Mouse (Mus musculus) spleen, postnatal 14 days (tissue): ENCODE measurements around the gene Lep.

ENCODE experiments used
- DNase-seq, 2 experiments: peaks; one replicate each; pipeline ENCODE4 v3.0.0; 2021 to 2022; ENCODE audit warnings: low spot score in 2 of 2

Lep gene

DNA sequence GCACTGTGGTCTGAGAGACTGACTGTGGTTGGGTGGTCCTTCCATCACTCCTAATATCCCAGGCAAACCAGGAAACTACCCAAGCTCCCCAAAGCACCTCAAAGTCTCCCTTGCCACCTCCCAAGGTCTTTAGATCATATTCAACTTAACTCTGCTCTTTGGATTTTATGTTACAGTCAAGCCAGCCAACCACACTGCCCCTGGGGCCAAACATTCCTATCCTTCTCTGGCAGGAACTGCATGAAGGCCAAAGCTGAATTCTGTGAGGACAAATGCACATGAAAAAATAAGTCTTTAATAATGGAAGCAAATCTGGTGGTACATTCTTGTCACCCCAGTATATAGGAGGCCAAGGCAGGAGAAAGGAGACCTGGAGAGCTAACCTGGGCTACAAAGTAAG, 16.0 kb upstream of the Lep start:
- no peak for DNase-seq

DNA sequence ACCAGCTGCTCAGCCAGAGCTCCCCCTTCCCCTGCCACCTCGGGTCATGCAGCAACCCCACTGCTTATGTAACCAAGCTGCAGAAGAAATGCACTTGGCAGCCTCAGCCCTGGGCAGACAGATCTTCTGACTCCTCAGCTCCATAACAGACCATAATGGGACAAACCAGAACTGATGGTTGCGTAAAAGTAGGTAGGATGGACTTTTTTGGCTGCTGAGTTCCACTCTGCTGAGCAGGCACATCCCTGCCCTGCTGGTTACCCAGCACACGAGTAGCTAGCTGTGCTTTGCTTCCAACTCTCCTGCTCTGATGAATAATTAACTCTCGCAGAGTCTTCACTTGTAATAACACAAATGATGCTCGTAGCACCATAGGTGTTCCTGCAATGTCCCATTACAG, 10.1 kb upstream of the Lep start:
- no peak for DNase-seq

DNA sequence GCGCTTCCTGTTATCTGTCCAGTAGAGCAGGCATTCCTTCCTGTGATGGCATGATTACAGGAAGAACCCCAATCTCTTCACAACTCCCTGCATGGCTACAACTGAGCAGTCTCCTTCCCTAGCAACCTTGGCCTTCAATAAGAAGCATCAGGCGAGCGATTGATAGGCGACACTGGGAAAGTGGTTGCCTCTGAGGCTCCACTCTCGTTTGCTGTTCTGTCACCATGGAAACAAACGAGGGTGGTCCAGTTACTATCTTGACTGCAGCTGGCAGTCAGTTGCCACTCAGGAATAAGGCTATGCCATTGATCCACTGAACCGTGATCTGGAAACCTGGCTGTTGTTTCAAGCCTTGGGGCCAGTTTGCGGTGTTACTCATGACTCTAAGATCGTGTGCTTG, 7.8 kb upstream of the Lep start:
- DNase-seq, result no peak

DNA sequence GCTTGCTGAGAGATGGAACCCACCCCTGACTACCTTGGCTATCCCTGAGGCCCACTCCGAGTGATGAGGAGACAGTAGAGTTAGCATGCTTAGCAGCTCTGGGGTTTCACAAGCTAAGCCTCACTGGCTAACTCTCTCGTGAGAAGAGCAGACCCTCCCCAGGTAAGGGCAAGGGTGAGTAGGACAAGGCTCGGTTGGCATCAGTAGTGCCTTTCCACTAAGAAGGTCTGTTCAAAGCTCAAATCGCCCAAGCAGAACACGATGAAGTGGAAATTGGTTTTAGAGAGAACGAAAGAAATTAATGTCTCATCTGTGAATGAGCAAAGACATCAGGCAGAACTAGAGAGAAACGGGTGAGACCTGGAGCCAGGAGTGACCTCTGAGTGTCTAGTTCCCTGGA, 6.8 kb upstream of the Lep start:
- DNase-seq, result no peak

DNA sequence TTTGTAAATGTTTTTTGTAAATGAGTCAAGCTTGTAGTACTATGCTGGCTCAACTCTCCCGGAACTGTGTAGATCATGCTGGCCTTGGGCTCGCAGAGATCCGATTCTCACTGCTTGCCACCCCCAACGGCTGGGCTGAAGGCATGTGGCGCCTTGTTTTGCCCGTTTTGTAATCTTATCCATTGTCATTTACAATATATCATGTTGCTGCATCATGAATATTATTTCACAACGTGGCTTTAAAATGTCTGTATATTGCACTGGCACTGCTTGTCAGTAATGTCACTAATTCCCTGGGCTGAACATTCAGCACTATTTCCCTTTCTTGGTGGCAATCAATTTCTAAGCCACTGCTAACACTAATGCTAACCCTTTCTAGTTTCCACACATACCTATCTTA, 3.6 kb upstream of the Lep start:
- no peak for DNase-seq

DNA sequence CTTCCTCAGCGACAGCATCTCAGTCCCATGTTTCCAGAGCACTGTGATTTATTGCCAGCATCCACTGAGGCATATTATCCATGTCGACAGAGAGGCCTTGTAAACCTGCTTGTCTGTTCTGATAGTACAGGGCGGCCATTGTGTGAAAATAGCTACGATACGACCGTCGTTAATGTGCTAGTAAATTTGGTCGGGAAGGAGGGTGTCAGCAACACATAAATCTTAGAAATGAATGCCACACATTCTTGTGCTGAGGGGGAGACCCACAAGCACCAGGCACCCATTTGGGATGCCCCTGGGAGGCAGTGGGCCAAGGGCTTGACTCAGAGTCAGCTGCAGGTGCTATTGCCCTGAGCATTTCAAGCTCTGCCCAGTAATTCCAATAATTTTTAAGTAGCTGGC, 6.4 kb downstream of the Lep start:
- no peak for DNase-seq

DNA sequence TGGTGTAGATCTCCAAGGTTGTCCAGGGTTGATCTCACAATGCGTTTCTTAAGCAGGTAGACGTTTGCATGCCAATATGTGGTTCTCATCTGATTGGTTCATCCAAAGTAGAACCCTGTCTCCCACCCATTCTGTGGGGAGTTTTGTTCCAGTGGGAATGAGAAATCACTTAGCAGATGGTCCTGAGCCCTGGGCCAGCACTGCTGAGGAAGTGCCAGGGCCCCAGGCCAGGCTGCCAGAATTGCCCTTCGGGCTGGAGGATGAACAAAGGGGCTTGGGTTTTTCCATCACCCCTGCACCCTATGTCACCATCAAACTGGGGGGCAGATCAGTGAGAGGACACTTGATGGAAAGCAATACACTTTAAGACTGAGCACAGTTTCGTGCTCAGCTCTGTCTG, 12.2 kb downstream of the Lep start:
- DNase-seq, result no peak

DNA sequence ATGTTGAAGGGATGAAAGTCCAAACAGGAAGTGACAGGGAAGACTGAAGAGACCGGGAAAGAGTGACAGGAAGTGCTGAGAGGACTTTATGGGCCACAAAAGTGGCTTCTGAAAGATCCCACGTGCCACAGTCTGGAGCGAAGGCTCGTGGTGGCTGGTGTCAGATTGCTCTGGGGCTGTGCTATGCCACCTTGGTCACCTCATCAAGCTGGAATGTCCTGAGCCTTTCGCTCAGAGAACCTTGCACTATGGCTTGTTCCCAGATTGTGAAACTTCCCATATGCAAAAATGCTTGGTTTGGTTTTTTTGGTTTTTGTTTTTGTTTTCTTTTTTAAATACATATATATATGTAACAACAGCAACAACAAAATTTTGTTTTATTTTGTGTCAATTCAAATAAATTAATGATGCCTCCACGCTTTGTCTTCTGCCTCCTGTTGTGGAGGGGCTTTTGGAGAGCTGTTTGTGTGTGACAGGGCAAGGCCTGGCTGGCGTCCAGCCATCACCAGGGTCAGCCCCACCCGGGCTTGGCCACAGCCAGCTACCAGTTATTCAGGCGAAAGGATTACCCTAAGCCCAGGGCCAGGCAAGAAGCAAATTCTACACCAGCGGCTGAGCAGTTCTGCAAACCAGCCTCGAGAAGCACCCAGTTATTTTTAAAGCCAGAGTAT, 13.6 kb downstream of the Lep start:
- no peak for DNase-seq

DNA sequence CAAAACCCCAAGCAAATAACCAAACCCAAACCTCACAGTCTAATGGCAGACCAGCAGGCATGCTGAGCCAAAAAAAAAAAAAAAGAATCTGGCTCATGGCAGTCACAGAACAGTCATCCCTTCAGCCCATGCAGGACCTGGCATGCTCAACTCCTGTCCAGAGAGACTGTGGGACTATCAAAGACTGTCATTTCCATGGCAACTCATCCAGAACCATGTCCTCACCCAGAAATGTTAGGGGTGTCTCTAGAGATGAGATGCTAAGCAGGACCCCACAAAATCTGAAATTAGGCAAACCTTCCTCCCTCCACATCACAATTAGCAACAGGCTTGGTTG, 14.1 kb downstream of the Lep start:
- DNase-seq, result no peak

DNA sequence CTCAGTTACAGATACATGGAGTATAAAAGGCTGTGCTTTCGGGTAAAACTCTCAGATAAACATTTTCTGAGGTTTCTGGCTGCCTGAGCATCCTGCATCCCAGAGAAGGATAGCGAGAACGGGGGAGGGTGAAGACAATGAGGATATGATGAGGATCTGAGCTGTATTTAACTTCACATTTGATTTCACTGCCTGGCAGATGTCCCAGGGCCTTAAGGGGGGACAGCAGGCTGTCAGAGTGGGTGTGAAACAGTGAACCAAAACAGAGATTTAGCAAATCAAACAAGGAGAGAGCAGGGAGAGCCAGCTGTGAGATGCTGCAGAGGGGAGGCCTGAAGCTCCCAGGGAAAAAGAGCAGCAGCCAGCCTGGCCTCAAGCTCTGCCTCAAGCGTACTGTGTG, 19.3 kb downstream of the Lep start:
- no peak for DNase-seq

DNA sequence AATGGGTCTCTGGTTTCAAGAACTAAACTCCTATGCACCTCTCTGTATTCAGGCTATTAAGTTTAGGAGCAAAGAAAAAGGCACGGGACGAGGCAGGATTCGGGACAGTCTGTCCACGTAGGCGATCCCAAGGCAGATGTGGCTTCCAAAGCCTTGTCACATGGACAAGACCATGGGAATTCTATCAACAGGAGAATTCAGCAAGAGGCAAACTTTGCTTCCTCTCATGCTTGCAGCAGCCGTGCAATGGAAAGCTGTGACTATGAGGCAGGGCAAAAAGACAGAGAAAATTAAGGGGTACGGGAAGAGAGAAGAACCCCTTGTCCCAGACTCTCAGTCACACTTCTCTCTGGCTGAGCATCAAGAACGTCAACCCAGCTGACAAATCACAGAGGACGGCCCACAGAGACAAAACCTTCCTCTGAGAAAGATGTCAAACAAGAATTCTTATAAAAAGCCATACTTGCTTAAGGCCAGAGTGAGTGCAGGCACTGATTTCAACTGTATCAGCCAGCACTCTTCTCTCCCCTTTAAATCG, 21.9 kb downstream of the Lep start:
- DNase-seq, result no peak

DNA sequence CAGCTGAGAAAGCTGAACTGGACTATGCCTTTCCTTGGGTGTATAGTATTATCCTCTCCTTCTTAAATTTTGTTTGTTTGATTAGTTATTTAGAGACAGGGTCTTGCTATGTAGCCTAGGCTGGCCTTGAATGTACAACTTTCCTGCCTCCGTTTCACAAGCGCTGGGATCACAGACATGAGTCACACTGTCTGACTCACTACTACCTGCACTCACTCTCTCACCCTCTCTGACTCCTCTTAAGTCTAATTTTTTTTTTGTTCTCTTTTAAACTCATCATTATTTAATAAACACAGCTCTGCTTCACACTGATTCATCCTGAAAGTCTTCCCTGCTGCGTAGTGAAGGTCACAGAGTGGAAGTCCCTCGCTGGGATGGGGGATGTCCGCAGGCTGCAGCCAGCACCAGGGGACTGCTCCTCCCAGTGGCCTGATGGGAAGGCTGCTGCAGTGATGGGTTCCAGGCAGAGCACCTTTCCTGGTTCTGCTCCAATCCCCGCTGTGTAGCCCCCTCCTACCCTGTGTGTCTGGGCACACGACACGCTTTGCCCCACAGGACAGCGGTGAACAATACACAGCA, 22.8 kb downstream of the Lep start:
- no peak for DNase-seq

DNA sequence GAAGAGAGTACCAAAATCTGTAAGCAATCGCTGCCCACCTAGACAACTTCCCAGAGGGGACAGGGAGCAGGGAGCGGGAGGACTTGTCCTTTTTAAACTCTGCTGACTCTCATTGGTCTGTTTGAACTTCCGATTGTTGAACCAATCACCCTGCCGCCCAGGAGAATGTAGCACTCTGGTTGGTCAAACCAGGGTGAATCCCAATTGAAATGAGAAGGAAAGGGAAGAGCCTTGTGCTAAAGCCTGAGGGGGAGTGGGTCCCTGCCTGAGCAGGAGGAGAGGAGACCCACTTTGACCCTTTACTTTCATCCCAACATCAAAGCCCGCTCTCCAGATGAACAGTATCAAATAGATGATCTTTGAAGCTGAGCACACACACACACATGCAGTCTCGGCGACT, 24.4 kb downstream of the Lep start:
- no peak for DNase-seq

DNA sequence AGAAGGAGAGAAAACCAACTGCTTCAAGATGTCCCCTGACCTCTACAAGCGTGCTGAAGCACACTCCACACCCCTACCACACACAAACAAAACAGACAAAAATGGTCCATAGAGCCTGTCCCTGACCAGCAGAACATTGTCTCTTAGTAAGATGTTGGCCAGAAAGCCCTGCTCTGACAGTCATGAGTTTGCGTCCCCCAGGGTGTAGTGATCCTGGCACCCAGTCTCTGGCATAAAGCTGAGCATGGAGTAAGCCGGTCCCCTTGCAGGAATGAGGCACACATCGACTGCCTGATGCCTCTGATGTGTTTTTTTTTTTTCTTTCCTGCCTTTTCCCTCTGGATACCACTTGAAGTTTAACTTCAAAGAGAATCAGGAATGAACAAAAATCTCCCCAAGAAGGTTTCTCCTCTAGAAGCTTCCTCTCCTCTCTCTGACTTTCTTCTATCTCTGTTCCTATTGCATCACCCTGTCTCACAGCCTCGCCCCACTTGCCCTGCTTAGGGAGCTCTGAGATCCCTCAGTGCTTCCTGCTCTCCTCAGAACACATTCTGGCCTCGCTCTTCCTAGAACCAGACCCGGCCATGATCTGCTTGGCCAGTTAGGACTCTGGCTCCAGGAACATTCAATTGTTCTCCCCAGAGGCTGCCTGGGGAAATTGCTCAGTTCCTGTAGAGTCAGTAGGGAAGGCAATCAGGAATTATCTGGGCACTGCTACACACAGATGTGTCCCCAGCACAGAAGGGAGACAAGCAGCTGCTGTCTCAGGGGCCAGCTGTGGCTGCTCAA, 28.1 kb downstream of the Lep start:
- no peak for DNase-seq

DNA sequence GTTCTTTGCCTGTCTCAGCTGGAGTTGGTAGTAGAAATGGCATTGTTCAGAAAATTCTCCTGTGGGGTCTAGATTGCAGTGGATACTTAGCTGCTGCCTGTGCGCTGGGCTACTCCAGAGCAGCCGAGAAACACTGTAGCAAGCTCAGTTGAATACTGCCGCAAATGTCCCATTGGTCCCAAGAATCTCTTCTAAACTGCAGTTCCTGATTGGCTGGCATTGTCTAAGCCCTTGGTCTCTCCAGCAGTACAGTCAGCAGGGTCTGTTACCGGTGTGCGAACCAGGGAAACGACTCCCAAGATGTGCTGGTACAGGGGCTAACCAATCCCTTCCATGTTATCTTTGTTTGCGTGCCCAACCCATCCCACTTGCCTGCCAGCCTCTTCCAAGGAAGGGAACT, 32.2 kb downstream of the Lep start:
- no peak for DNase-seq

DNA sequence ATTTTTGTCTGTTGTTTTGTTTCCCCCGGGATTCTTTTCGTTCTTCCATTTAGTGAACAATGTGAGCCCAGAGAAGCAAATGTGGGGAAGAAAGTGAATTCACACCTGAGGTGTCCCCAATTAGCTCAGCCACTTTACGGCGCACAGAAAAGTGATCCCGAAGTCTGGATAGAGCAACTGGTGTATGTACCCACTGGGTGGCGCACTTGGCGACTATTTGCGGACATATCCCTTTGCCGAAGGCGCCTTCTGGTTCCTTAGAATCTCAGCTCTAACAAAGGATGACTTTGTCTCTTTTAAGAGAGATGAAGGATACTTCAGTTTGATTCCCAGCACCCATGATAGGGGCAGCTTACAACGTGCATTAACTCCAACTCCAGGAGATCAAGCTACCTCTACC, 32.9 kb downstream of the Lep start:
- no peak for DNase-seq

DNA sequence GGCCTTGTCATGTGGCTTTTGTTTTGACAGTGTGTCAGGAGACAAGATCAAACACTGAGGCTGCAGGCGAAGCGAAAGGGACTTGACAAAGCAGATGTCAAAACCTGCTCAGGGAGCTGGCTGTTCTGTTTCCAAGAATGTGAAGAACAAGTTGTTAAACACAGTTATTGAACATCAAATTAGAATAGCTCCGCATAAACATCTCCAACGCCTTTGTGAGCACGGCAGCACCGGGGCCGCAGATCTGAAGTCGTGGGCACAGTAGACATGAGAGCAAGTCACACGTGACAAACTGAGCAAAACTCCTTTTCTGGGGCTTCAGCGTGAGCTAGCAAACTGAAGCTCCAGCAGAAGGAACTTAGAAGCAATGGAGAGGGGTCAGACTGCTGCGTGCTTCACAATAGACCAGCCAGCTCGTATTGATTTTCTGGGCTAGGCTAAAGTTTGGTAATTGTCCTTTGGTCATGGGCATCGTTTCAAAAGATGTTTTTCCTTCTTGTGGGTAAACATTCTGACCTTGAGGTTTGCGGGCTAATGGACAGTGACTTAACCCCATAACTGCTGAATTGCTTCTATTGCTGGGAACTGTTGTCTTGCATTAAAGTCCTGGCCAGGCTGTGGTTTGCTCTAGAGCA, 39.6 kb downstream of the Lep start:
- no peak for DNase-seq

DNA sequence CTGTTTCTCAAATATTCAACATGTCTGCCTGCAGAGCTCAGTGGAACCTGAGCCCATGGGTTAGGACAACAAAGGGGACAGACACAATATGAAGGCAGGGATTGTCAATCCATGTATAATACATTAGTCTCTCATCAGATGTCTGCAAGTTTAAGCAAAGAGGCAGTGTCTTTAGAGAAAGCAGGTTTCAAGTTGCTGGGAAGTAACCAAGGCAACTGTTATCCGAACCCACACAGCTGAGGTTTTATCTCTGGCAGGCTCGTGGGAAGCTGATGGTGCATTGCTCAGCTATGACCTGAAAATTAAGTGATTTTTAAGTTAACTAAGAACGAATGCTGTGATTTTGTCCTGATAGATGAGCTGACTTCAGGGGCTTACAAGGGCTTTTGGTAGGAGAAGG, 40.4 kb downstream of the Lep start:
- no peak for DNase-seq

DNA sequence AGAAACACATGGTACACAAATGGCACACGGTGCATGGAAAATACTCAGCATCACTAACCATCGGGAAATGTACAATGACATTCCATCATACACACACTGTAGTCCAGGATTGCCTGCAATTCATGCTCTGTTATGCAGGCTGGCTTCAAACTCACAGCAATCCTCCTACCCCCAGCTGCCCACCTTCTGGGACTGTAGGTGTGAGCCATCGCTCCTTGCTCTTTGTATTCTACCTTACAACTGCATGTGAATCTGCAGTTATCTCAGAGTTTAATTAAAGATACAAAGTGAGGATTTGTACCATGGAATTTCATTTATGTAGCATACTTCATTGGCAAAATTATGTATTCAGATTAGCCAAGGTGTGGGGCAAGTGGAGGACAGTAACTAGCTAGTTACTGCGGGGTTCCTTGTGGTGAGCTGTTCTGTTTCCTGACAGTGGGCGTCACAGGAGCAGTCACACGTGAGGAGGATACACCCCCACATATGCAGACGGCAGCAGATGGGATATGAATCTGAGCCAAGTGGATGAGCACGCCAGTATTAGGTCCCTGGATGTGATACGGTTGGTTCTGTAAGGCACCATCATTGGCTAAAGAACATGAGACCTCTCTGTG, 41.3 kb downstream of the Lep start:
- DNase-seq, result no peak

DNA sequence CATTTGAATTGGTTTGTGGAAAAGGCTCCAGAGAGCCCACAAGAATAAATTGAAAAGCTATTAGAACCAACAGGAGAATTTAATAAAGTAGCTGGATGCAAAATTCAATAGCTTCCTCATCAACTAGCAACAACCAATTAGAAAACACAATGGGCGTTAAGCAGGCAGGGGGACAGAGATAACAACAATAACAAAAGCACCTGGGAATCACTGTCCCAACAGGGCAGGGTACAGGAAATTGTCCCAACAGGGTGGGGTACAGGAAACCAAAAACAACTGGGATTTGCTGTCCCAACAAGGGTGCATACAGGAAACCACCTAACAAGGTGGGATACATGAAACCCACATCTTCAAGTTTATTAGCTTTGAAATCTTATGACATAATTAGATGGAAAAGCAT, 48.4 kb downstream of the Lep start:
- no peak for DNase-seq

DNA sequence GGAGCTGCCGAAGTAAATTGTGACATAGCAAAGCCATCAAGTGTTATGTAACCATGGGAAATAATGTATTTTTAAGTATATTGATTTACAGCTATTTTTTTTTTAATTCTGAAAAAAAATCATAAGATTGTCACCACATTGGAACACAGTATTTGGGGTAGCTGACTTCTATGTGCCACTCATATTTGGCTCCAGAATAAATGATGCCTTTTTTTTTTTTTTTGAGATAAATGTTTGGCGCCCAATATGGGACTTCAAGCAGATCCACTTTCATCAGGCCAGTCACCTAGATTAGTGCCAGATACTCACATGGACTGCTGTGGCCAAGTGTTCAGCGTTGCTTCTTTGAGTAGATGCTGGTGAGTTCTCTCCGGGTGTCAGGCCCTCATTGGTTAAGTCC, 51.5 kb downstream of the Lep start:
- no peak for DNase-seq

DNA sequence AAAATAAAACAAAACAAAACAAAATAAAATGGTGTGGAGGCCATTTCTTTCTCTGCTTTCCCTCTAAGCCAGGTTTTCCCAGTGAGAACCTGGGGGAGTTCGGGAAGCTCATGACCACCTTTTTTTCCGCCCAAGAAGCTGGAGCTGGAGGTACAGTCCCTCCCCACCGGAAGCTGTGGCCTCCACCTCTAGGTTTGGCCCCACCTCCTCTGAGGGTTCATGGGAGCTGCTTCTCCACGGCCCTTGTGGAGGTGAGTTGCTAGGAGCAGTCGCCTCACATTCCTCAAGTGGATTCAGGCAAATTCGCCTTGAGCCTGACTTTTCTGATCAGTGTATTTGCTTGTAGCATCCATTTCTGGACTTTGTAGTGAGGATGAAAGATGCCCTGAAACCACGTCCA, 55.7 kb downstream of the Lep start:
- DNase-seq, result no peak
